Mouse (Mus musculus) ES-Bruce4 (cell line): ENCODE data around the gene Ndufaf2. TPM values are rescaled to one million over a fixed set of nuclear protein-coding genes. Genes with fewer than 3 reads are reported as not detected.

Experiments used
- H3K27ac ChIP-seq: 2 replicates; pipeline ENCODE4 v1.5.1; 2012; ENCODE audit warnings: low read length, inconsistent platforms; ENCODE audit not compliant: insufficient read depth
- H3K27me3 ChIP-seq: 2 replicates; pipeline ENCODE4 v1.6.1; 2012; ENCODE audit warnings: mild to moderate bottlenecking, low read length, inconsistent platforms; ENCODE audit not compliant: control insufficient read depth, poor library complexity, insufficient read depth, severe bottlenecking
- H3K36me3 ChIP-seq: 2 replicates; pipeline ENCODE4 v1.6.1; 2012; ENCODE audit warnings: inconsistent platforms, mild to moderate bottlenecking, low read length, moderate library complexity; ENCODE audit not compliant: control insufficient read depth, poor library complexity, insufficient read depth, severe bottlenecking
- H3K4me1 ChIP-seq: one replicate; pipeline ENCODE4 v1.8.1; 2011; ENCODE audit warnings: low read length; ENCODE audit not compliant: control insufficient read depth, insufficient read depth
- H3K4me3 ChIP-seq: 2 replicates; pipeline ENCODE4 v1.5.1; 2011; ENCODE audit warnings: low read depth, mild to moderate bottlenecking, low read length
- H3K9ac ChIP-seq: 2 replicates; pipeline ENCODE4 v1.6.1; 2012; ENCODE audit warnings: low read depth, mild to moderate bottlenecking, inconsistent platforms; ENCODE audit not compliant: poor library complexity, severe bottlenecking
- H3K9me3 ChIP-seq: replicated peaks from 2 replicates; pipeline ENCODE4 v1.6.1; 2012; ENCODE audit warnings: mild to moderate bottlenecking, low read length, inconsistent platforms; ENCODE audit not compliant: control insufficient read depth, poor library complexity, insufficient read depth, severe bottlenecking
- CTCF ChIP-seq: IDR thresholded peaks from one replicate; pipeline ENCODE4 v1.8.1; 2011; ENCODE audit warnings: low read depth, low read length
- EP300 ChIP-seq: IDR thresholded peaks from 2 replicates; pipeline ENCODE4 v1.6.1; 2011; ENCODE audit warnings: low read depth, low read length; ENCODE audit not compliant: insufficient read depth
- POLR2A ChIP-seq: IDR thresholded peaks from one replicate; pipeline ENCODE4 v1.8.1; 2011; ENCODE audit warnings: low read length; ENCODE audit not compliant: insufficient read depth
- polyA plus RNA-seq: library from polyadenylated mRNA; stranded (reverse); fragments of >200 nt; gene quantifications from 2 replicates; pipeline ENCODE4 v1.2.4, GENCODE M21; 2011; ENCODE audit warnings: low read depth; ENCODE audit not compliant: missing spikeins, insufficient read depth, insufficient read length

Ndufaf2 gene
- polyA plus RNA-seq, 1 experiment: 103 TPM

DNA sequence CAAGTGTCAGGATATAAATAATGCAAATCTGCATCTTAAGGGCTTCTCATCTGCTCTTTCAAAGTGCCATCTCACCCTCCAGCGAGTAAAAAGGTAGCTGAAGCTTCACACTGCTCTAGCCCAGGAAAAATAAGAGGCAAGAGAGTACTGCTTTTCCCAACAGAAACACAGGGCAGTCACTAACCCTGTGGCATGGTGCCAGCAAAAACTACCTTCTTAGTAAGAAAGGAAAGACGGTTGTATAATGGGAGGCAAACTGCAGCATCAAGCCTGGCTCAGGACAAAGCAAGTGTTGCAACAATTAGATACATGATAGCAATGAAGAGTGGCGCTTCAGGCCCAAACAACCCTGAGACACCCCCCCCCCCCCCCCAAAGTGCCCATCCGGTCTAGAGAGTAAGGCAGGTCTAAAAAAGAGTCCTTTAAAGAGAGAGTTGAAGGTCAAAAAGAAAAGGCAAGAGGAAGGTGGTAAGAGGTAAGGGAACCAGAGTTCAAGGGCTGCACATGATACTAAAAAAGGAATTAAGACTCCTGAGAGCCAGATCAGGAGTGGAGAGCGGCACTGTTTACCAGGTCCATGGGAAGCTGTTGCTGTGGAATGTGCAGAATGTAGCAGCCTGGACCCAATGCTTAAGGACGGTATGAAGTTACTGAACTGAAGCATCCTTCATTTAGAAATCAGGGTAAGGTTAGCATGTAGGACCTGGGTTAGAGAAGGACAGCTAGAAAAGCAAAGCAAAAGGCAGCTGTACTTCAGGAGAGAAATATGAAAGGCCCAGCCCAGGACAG is 26.2 kb downstream of the Ndufaf2 start:
- Histone ChIP-seq H3K27ac (no peak overlapping the region), H3K27me3 (no peaks in the 10 kb centered on the region), H3K9me3 (no peaks in the 10 kb centered on the region), H3K4me3 (no peak overlapping the region), H3K9ac (no peak overlapping the region), H3K36me3 (no peaks in the 10 kb centered on the region), H3K4me1 (peaks cover 1% of the 10 kb centered on the region)
- no peak for TF ChIP-seq CTCF
- no peak for TF ChIP-seq EP300
- TF ChIP-seq POLR2A: no peak

DNA sequence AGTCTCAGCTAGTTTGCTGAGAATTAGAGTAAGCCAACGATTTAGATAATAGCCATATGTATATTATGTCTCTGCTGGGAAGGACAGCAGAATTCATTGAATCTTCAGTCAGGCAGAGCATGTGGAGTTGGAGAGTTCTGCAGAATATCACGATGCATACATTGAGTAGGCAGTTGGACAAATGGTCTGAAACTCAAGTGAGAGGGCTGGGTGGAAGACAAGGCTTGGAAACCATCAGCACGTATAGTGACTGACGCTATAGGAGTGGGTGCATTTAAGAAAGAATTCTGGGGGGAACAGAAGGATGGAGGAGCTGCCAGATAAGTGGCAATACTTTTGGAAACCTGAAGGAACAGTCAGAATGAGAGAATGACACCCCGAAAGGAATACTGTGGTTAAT is 27.7 kb downstream of the Ndufaf2 start:
- TF ChIP-seq EP300: no peak
- TF ChIP-seq CTCF: no peak
- no peak for TF ChIP-seq POLR2A
- H3K27ac ChIP-seq: no peak overlapping the region
- peaks cover under 1% of the 10 kb centered on the region for H3K4me1 ChIP-seq
- H3K9me3 ChIP-seq: no peaks in the 10 kb centered on the region
- no peak overlapping the region for H3K4me3 ChIP-seq
- H3K9ac ChIP-seq: no peak overlapping the region
- no peaks in the 10 kb centered on the region for H3K27me3 ChIP-seq
- no peaks in the 10 kb centered on the region for H3K36me3 ChIP-seq

DNA sequence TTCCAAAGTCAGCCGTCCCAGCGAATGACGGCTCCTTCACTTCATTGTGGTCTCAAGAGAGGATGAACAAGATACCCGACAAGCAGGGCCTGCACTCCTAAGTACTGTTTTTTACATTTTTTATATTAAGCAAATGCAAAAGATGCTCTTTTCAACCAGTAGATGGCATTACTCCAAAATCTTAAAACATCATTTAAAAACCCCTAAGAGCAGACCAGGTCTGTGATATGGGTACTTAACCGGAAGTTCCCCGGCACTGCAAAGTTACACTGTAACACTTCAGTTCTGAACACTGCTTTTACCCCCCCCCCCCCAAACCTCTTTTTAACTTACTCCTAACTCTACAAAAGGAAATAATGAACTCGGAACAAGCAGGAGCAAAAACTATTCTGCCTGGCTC is 29.4 kb downstream of the Ndufaf2 start:
- Histone ChIP-seq H3K36me3 (no peaks in the 10 kb centered on the region), H3K4me3 (no peak overlapping the region), H3K9ac (no peak overlapping the region), H3K4me1 (no peaks in the 10 kb centered on the region), H3K9me3 (no peaks in the 10 kb centered on the region), H3K27me3 (no peaks in the 10 kb centered on the region), H3K27ac (no peak overlapping the region)
- TF ChIP-seq CTCF: no peak
- no peak for TF ChIP-seq POLR2A
- TF ChIP-seq EP300: no peak

DNA sequence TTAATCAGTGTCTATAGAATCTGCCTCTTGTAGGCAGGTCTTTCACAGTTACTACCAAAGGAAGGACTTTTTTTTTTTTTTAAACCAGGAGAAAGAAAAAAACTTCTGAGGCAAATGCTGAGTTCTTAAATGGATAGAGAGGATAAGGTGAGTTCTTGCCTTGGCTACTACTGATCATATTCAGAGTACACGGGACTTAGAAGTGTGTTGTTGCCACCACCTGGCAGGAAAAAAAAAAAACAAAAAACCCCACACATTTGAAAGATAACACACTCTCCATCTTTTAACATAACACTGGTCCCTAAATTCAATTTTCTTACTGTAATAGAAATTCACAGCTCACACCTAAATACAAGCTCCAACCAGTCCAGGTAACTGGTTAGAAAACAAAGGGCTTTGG is 30.5 kb downstream of the Ndufaf2 start:
- no peaks in the 10 kb centered on the region for H3K9me3 ChIP-seq
- H3K9ac ChIP-seq: no peak overlapping the region
- H3K27me3 ChIP-seq: no peaks in the 10 kb centered on the region
- TF ChIP-seq POLR2A (no peak), EP300 (no peak), CTCF (no peak)
- H3K36me3 ChIP-seq: no peaks in the 10 kb centered on the region
- H3K4me3 ChIP-seq: no peak overlapping the region
- H3K4me1 ChIP-seq: no peaks in the 10 kb centered on the region
- H3K27ac ChIP-seq: no peak overlapping the region

DNA sequence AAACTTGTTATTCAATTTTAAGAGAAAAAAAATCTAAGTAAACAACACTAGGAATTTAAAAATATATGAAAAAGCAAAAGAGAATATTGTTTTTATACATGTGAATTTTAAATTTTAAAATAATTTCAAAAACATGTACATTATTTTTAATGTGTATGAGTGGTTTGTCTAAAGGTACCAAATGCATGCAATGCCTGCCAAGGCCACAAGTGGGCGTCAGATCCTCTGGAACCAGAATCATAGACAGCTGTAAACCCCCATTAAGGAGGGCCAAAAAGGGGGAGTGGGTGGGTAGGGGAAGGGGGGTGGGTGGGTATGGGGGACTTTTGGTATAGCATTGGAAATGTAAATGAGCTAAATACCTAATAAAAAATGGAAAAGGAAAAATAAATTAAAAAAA is 31.3 kb downstream of the Ndufaf2 start:
- no peak overlapping the region for H3K4me3 ChIP-seq
- TF ChIP-seq CTCF (peak; percentile 49), EP300 (no peak)
- H3K9ac ChIP-seq: no peak overlapping the region
- no peaks in the 10 kb centered on the region for H3K27me3 ChIP-seq
- H3K27ac ChIP-seq: no peak overlapping the region
- no peaks in the 10 kb centered on the region for H3K4me1 ChIP-seq
- H3K36me3 ChIP-seq: no peaks in the 10 kb centered on the region
- no peaks in the 10 kb centered on the region for H3K9me3 ChIP-seq

DNA sequence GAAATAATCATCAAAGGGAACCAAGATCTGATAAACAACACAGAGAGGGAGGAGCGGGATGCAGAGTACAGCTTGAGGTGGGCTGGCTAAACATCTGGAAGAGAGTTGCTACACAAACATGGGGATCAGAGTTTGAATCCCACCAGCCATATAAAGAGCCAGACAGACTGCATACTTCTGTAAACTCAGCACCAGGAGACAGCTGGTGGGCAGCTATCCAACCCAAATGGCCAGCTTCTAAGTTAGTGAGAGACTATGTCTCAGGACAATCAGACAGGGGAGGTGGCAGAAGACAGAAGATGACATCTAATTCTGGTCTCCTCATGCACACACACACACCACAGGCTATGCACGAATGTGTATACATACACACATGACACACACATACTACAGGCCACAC is 32.2 kb downstream of the Ndufaf2 start:
- TF ChIP-seq CTCF (no peak), EP300 (no peak), POLR2A (no peak)
- no peak overlapping the region for H3K4me3 ChIP-seq
- H3K4me1 ChIP-seq: no peaks in the 10 kb centered on the region
- H3K9ac ChIP-seq: no peak overlapping the region
- H3K27ac ChIP-seq: no peak overlapping the region
- no peaks in the 10 kb centered on the region for H3K27me3 ChIP-seq
- H3K36me3 ChIP-seq: no peaks in the 10 kb centered on the region
- H3K9me3 ChIP-seq: no peaks in the 10 kb centered on the region
